Mouse (Mus musculus) neural tube, embryonic 14.5 days (tissue): ENCODE measurements at regions not wholly inside any gene's neighbourhood (a gene's known extent, or its start where the extent isn't known, plus 50 kb on each side); places are given as distances from the start of the nearest gene placed in this dataset.

ENCODE experiments used
- ATAC-seq: fragments of 200-750 bp; cut with Nextera tagmentation; 2 replicates; pipeline ENCODE4 v1.8.0; 2017; ENCODE audit warnings: low read depth, mild to moderate bottlenecking, moderate TSS enrichment, moderate library complexity
- H3K27ac ChIP-seq: fragments of 300-500 bp; sonication (generic); 2 replicates; pipeline ENCODE4 v1.5.1; 2014; ENCODE audit warnings: low read depth, mild to moderate bottlenecking, control low read depth, low read length, moderate library complexity, mixed read lengths
- H3K27me3 ChIP-seq: fragments of 300-500 bp; sonication (generic); 2 replicates; pipeline ENCODE4 v1.6.1; 2014; ENCODE audit warnings: low read length; ENCODE audit not compliant: control insufficient read depth, insufficient read depth
- H3K36me3 ChIP-seq: fragments of 300-500 bp; sonication (generic); 2 replicates; pipeline ENCODE4 v1.6.1; 2014; ENCODE audit warnings: low read length, mixed read lengths; ENCODE audit not compliant: control insufficient read depth, insufficient read depth
- H3K4me1 ChIP-seq: fragments of 300-500 bp; sonication (generic); 2 replicates; pipeline ENCODE4 v1.6.1; 2014; ENCODE audit warnings: low read length; ENCODE audit not compliant: control insufficient read depth, insufficient read depth
- H3K4me2 ChIP-seq: fragments of 300-500 bp; sonication (generic); 2 replicates; pipeline ENCODE4 v1.6.1; 2014; ENCODE audit warnings: mild to moderate bottlenecking, low read depth, low read length, control low read depth
- H3K4me3 ChIP-seq: fragments of 300-500 bp; sonication (generic); 2 replicates; pipeline ENCODE4 v1.5.1; 2014; ENCODE audit warnings: low read depth, low read length, control low read depth, mixed read lengths
- H3K9ac ChIP-seq: fragments of 300-500 bp; sonication (generic); replicated peaks from 2 replicates; pipeline ENCODE4 v1.6.1; 2014; ENCODE audit warnings: low read depth, mild to moderate bottlenecking, control low read depth, low read length, mixed read lengths
- H3K9me3 ChIP-seq: fragments of 300-500 bp; sonication (generic); 2 replicates; pipeline ENCODE4 v1.6.1; 2016; ENCODE audit warnings: low read length; ENCODE audit not compliant: control insufficient read depth
- WGBS: fragments of 180-500 bp; shearing (Covaris S2); extraction: QIAGEN DNeasy Blood & Tissue Kit; methylation state at CpG from one replicate; pipeline ENCODE4 v1.1.7; 2014; 5-methylcytosine and 5-hydroxymethylcytosine counted together

GRCm38 (mm10) chr13:37546556-37546955, 201.5 kb downstream of the Ly86 start:
- 79% methylated on average over 3 of the region's 3 CpGs for WGBS
- H3K4me1 ChIP-seq = no peaks in the 10 kb centered on the region
- no peak for ATAC-seq
- no peaks in the 10 kb centered on the region for H3K9me3 ChIP-seq
- no peak overlapping the region for H3K27ac ChIP-seq
- H3K4me2 ChIP-seq = no peak overlapping the region
- H3K9ac ChIP-seq = no peak overlapping the region
- H3K27me3 ChIP-seq = no peaks in the 10 kb centered on the region
- H3K36me3 ChIP-seq = no peaks in the 10 kb centered on the region
- no peak overlapping the region for H3K4me3 ChIP-seq

DNA sequence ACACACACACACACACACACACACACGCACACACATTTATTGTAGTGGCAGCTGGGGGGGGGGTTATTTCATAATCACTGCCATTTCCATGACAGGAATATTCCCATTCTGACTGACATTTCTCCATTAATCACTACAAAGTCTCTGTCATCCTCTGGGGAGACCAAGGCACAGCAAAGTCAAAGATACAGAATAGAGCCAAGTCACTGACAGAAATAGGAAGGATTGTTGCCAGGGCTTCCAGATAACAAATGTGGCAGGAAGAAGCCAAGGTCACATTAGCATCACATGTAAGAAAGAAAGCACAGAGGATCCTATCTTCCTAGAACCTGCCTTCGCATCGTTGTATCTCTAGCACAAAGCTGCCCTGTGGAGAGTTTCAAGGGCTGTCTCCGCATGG, 205.6 kb downstream of the Ly86 start:
- Histone ChIP-seq H3K9ac (no peak overlapping the region), H3K4me1 (no peaks in the 10 kb centered on the region), H3K27me3 (no peaks in the 10 kb centered on the region), H3K4me3 (no peak overlapping the region), H3K27ac (no peak overlapping the region), H3K4me2 (no peak overlapping the region), H3K36me3 (no peaks in the 10 kb centered on the region), H3K9me3 (no peaks in the 10 kb centered on the region)
- no peak for ATAC-seq
- 69% methylated on average over 4 of the region's 4 CpGs for WGBS

- Histone ChIP-seq H3K9ac (no peak overlapping the region), H3K9me3 (no peaks in the 10 kb centered on the region), H3K27me3 (no peaks in the 10 kb centered on the region), H3K4me2 (no peak overlapping the region), H3K4me3 (no peak overlapping the region), H3K4me1 (no peaks in the 10 kb centered on the region), H3K27ac (no peak overlapping the region), H3K36me3 (no peaks in the 10 kb centered on the region)
- no peak for ATAC-seq
- WGBS = 50% methylated on average over 5 of the region's 5 CpGs
These were observed 208.4 kb downstream of the Ly86 start for GRCm38 (mm10) chr13:37553392-37553791.

DNA sequence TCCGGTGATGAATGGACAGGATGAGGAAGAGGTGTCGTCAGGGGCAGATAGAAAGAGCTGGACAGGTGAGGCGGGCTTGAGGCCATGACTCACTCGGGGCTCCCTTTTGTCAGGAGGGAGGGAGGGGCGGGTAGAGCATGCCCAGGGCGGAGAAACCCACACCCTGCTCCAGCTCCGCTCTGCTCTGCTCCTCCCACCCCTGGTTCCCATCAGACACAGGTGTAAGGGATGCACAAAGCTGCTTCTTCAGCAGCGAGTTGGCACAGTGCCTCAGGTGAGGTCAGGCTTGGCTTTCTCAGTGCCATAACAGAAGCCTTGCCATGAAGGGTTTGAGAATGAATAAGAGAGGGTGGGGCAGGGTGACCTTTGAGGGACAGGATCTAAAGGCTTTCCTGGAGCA, 212.2 kb downstream of the Ly86 start:
- ATAC-seq = no peak
- Histone ChIP-seq H3K4me1 (0 out of 2 replicates have a peak, but pooled peaks cover 6% of the 10 kb centered on the region), H3K27ac (no peak overlapping the region), H3K4me2 (no peak overlapping the region), H3K4me3 (no peak overlapping the region), H3K27me3 (no peaks in the 10 kb centered on the region), H3K36me3 (no peaks in the 10 kb centered on the region), H3K9ac (no peak overlapping the region), H3K9me3 (no peaks in the 10 kb centered on the region)
- 89% methylated on average over 8 of the region's 8 CpGs for WGBS

GRCm38 (mm10) chr13:37557766-37558165, 212.8 kb downstream of the Ly86 start:
- Histone ChIP-seq H3K27ac (no peak overlapping the region), H3K27me3 (no peaks in the 10 kb centered on the region), H3K9ac (no peak overlapping the region), H3K4me2 (no peak overlapping the region), H3K4me1 (0 out of 2 replicates have a peak, but pooled peaks cover 6% of the 10 kb centered on the region), H3K4me3 (no peak overlapping the region), H3K36me3 (no peaks in the 10 kb centered on the region), H3K9me3 (no peaks in the 10 kb centered on the region)
- WGBS = 78% methylated on average over 5 of the region's 5 CpGs
- no peak for ATAC-seq

DNA sequence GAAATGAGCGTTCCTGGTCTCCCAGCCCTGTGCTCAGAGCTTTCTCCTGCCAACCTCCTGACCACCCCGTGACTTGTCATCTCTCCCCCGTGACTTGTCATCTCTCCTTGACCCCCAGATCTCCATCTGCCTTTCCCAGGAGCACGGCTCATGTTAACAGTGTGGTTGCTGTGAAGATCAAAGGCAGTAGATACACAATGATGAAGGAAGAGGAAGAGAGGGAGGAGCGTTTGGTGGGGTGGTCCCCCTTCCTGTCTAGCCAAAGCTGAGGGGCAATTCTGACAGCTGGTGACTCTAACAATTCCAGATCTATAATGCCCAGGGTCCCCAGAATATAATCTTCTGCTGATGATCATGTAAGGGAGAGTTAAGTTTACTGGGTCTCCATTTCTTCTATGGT, 214.0 kb downstream of the Ly86 start:
- Histone ChIP-seq H3K9me3 (no peaks in the 10 kb centered on the region), H3K36me3 (no peaks in the 10 kb centered on the region), H3K27ac (no peak overlapping the region), H3K4me2 (no peak overlapping the region), H3K9ac (no peak overlapping the region), H3K4me3 (no peak overlapping the region), H3K4me1 (0 out of 2 replicates have a peak, but pooled peaks cover 6% of the 10 kb centered on the region), H3K27me3 (no peaks in the 10 kb centered on the region)
- no peak for ATAC-seq
- 70% methylated on average over 5 of the region's 5 CpGs for WGBS

DNA sequence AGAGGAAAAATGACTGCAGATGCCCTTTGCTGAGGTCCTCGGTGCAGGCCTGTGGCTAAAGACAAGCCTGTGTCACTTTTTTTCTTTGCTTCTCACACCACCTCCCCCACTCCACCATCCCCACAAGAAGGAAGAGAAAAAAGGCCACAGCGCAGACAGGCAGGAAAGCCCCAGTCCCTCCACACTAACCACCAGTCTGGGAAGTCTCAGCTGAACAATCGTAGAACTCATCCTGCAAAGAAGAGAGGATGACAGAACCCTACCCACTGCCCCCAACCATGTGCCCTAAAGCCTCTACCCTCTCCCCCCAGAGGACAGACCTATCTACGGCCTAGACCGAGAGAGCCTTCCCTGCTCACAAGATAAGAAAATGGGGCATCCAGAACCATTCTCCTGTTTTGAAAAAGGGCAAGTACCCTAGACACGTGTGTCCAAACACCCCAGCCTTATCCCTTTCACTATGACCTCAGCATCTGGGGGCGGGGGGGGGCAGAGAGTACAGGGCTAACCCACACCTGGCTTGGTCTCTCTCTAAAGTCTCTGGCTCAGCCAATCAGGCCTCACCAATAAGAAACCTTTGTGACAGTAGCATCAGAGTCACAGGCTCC, 214.8 kb downstream of the Ly86 start:
- Histone ChIP-seq H3K4me1 (0 out of 2 replicates have a peak, but pooled peaks cover 6% of the 10 kb centered on the region), H3K36me3 (no peaks in the 10 kb centered on the region), H3K9ac (no peak overlapping the region), H3K27ac (no peak overlapping the region), H3K27me3 (no peaks in the 10 kb centered on the region), H3K4me2 (no peak overlapping the region), H3K4me3 (no peak overlapping the region), H3K9me3 (no peaks in the 10 kb centered on the region)
- peak; percentile 15; the same call in 1 of the 2 replicates for ATAC-seq
- WGBS = 67% methylated on average over 7 of the region's 7 CpGs

DNA sequence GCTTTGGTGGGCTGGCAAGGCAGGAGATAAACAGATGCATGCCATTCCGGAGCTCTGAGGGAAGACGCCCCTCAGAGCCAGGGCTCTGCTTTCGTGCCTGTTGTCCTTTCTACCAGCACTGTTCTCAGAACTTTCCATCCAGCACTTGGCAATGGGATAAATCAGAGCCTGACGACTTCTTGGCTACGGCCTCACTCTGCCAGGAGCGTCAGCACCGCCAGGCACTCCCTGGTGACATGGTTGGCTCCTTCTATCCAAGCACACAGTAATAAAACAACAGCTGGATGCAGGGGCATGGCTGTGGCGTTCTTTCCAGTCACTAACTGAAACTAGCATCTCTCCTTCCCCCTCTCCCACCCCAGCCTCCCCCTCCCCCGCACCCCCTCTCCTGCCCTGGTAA, 215.4 kb downstream of the Ly86 start:
- ATAC-seq = peak; percentile 70; the same call in 1 of the 2 replicates
- Histone ChIP-seq H3K36me3 (no peaks in the 10 kb centered on the region), H3K4me2 (no peak overlapping the region), H3K9me3 (no peaks in the 10 kb centered on the region), H3K9ac (no peak overlapping the region), H3K4me3 (no peak overlapping the region), H3K27ac (no peak overlapping the region), H3K27me3 (no peaks in the 10 kb centered on the region), H3K4me1 (0 out of 2 replicates have a peak, but pooled peaks cover 6% of the 10 kb centered on the region)
- 26% methylated on average over 9 of the region's 9 CpGs for WGBS

DNA sequence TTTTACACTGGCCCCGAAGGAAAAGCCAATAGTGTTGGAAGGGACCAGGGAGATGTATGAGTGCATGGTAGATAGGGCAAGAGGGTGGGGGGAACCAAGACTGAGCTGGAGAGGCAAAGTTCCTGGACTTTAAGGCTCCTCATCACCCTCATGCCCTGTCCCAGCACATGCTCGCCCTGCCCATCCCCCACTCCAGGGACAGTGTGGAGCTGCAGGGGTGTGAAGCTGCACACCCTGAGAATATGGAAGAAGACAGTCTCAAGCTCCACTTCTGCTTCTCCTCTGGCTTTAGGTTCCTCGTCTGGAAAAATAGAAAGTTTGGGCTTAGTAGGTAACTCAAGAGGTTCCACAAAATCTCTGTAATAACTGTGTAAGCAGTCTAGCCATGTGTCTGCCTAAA, 215.8 kb downstream of the Ly86 start:
- Histone ChIP-seq H3K9ac (no peak overlapping the region), H3K4me2 (no peak overlapping the region), H3K27ac (no peak overlapping the region), H3K4me3 (no peak overlapping the region), H3K27me3 (no peaks in the 10 kb centered on the region), H3K9me3 (no peaks in the 10 kb centered on the region), H3K36me3 (no peaks in the 10 kb centered on the region), H3K4me1 (0 out of 2 replicates have a peak, but pooled peaks cover 6% of the 10 kb centered on the region)
- no peak for ATAC-seq
- WGBS = 39% methylated on average over 3 of the region's 3 CpGs
